7 mouse cellular contexts compared by ENCODE assay signal in genomic region chr10:75921026-75921725, GRCm38 (mm10). TPM values are rescaled to one million over a fixed set of nuclear protein-coding genes. Genes with fewer than 3 reads are reported as not detected.
DNase-seq lines count a peak whose midpoint lies in the region; ATAC-seq lines count a peak whose summit lies in the region.

Smarcb1 (minus strand) TSS chr10:75921617.

- peak within 1 kb of the TSS; percentile 88 for H3K4me2 ChIP-seq in intestine, embryonic 16.5 days (ENCODE audit: low read depth, low read length)
- H3K4me2 ChIP-seq in midbrain, embryonic 11.5 days = peak within 1 kb of the TSS; percentile 85

- peak within 1 kb of the TSS; percentile 91 for H3K27ac ChIP-seq in intestine, embryonic 16.5 days (ENCODE audit: low read length)
- peak within 1 kb of the TSS; percentile 93 for H3K27ac ChIP-seq in midbrain, embryonic 11.5 days (ENCODE audit: low read depth, low read length)

- WGBS in intestine, embryonic 16.5 days = under 1% methylated on average over 76 of the region's 76 CpGs
- under 1% methylated on average over 67 of the region's 76 CpGs for WGBS in midbrain, embryonic 11.5 days

- peak; percentile 96 for DNase-seq in adrenal gland, adult 2 months
- DNase-seq in embryo, embryonic 11.5 days (ENCODE audit: low read depth, low spot score) = peak; percentile 90
- peak; percentile 91 to 95 for DNase-seq in gastrocnemius, postnatal 36 days
- peak; percentile 96 to 97 for DNase-seq in left cerebral cortex, postnatal 36 days (ENCODE audit: low spot score in 2 of 2)
- DNase-seq in midbrain, embryonic 11.5 days (ENCODE audit: low spot score, missing footprints) = peak; percentile 99
- peak; percentile 95 for DNase-seq in skeletal muscle tissue, adult 2 months (ENCODE audit: low read depth, low spot score)

- intact Hi-C loops in gastrocnemius, postnatal 36 days (cut with DNase I) = no loop called here
- intact Hi-C loops in left cerebral cortex, postnatal 36 days (cut with DNase I) = no loop called here

- peak within 1 kb of the TSS; percentile 88 for H3K4me3 ChIP-seq in intestine, embryonic 16.5 days (ENCODE audit: low read length)
- peak within 1 kb of the TSS; percentile 78 for H3K4me3 ChIP-seq in midbrain, embryonic 11.5 days (ENCODE audit: low read depth, low read length)

- ATAC-seq in intestine, embryonic 16.5 days = peak; percentile 93
- peak; percentile 93 for ATAC-seq in midbrain, embryonic 11.5 days (ENCODE audit: low FRiP score)

- H3K27me3 ChIP-seq in intestine, embryonic 16.5 days (replicated peaks; ENCODE audit: control insufficient read depth, insufficient read depth, low read length) = no peaks in the 10 kb centered on the region
- H3K27me3 ChIP-seq in midbrain, embryonic 11.5 days (ENCODE audit: control insufficient read depth, insufficient read depth, low read length) = no peaks in the 10 kb centered on the region

- peaks cover 22% of the 10 kb centered on the region for H3K4me1 ChIP-seq in intestine, embryonic 16.5 days (ENCODE audit: control insufficient read depth, insufficient read depth, low read length)
- peaks cover 25% of the 10 kb centered on the region for H3K4me1 ChIP-seq in midbrain, embryonic 11.5 days (ENCODE audit: control insufficient read depth, insufficient read depth, low read length)

- no peaks in the 10 kb centered on the region for H3K9me3 ChIP-seq in intestine, embryonic 16.5 days (ENCODE audit: control insufficient read depth, low read length)
- no peaks in the 10 kb centered on the region for H3K9me3 ChIP-seq in midbrain, embryonic 11.5 days (ENCODE audit: control insufficient read depth, low read length)

- H3K36me3 ChIP-seq in intestine, embryonic 16.5 days (ENCODE audit: control insufficient read depth, insufficient read depth, low read length) = no peaks in the 10 kb centered on the region
- H3K36me3 ChIP-seq in midbrain, embryonic 11.5 days (ENCODE audit: control insufficient read depth, insufficient read depth, low read length) = 0 out of 2 replicates have a peak, but pooled peaks cover 6% of the 10 kb centered on the region

- peak within 1 kb of the TSS; percentile 94 for H3K9ac ChIP-seq in intestine, embryonic 16.5 days (ENCODE audit: low read depth, low read length)
- H3K9ac ChIP-seq in midbrain, embryonic 11.5 days (ENCODE audit: low read length) = peak within 1 kb of the TSS; percentile 93

RNA-seq across cellular contexts. Expression of gene Smarcb1, which starts in this region (rescaled TPM):
- total RNA-seq in adrenal gland, adult 2 months (2021) = 10 to 100 TPM; 77.6 to 87.4 TPM
- polyA plus RNA-seq in adrenal gland, adult 2 months (2012; rRNA removed) = 103 and 115 TPM in 2 replicates
- 10 to 100 TPM; 10.8 to 12.2 TPM for total RNA-seq in gastrocnemius, postnatal 36 days (2021)
- 149 and 171 TPM in 2 replicates for polyA plus RNA-seq in intestine, embryonic 16.5 days (2015; fragmentation: Nextera tagmentation; extraction: Ambion mirVana)
- total RNA-seq in left cerebral cortex, postnatal 36 days (2021) = 10 to 100 TPM; 80.0 to 82.4 TPM
- polyA plus RNA-seq in midbrain, embryonic 11.5 days (2014; fragmentation: Nextera tagmentation; extraction: Ambion mirVana) = 268 and 274 TPM in 2 replicates

Comparison
In these comparisons a context has a peak if more than half of its experiments do, and no peak if none do; other contexts are left out.
1. Peak in every context shown above with its lines: DNase-seq, ATAC-seq, H3K4me3 ChIP-seq and H3K27ac ChIP-seq.
2. RNA of gene Smarcb1 (total RNA-seq): 77.6 to 87.4 TPM in adrenal gland, adult 2 months and 80.0 to 82.4 TPM in left cerebral cortex, postnatal 36 days; 10.8 to 12.2 TPM in gastrocnemius, postnatal 36 days; every median in the first group is over 4 times any median in the second.